Comparison of ENCODE assay signal across 11 mouse cellular contexts in the genomic region with DNA sequence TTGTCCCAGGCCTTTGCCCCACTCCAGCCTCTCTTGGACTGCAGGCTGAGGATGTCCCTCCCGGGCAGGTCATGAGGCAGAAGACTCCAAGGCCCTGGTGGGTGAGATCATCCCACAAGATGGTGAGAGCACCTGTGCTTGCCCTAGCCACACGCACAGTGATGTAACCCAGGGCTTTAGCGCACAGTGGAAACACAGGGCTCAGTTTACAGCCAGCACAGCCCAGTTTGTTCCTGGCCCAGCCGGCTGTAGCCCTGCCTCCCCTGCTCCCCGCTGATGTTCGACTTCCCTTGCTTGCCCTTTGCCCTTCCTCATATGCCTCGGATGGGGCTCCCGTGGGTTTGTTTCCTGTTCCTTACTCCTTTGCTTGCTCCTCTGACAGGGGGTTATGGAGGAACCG. TPM values are rescaled to one million over a fixed set of nuclear protein-coding genes. Genes with fewer than 3 reads are reported as not detected.
A peak's percentile ranks its signal among the peaks of the same experiment; 100 is the strongest.
DNase-seq lines count a peak whose midpoint lies in the region; ATAC-seq and TF ChIP-seq lines count a peak whose summit lies in the region.
"Had no signal": no experiment of that assay in that cellular context is flagged by ENCODE, and none has a peak within 500 bp of the region (broad histone marks: within the 10 kb centered on the region; RNA-seq: fewer than 3 reads in every experiment).

No protein-coding gene starts in this region.

- H3K4me2 ChIP-seq in neural tube, embryonic 15.5 days = no peak overlapping the region
- no peak overlapping the region for H3K4me2 ChIP-seq in liver, embryonic 13.5 days

- peak overlapping the region; percentile 34 for H3K4me3 ChIP-seq in gastrocnemius, adult 2 months
- H3K4me3 ChIP-seq in neural tube, embryonic 15.5 days (replicated peaks) = no peak overlapping the region
- H3K4me3 ChIP-seq in liver, embryonic 13.5 days (replicated peaks) = no peak overlapping the region

- no peaks in the 10 kb centered on the region for H3K36me3 ChIP-seq in neural tube, embryonic 15.5 days
- no peaks in the 10 kb centered on the region for H3K36me3 ChIP-seq in liver, embryonic 13.5 days

- no peak for TF ChIP-seq CTCF in gastrocnemius, adult 2 months (IDR thresholded peaks at IDR 0.05)

- peak overlapping the region; percentile 84 for H3K27ac ChIP-seq in gastrocnemius, adult 2 months
- H3K27ac ChIP-seq in neural tube, embryonic 15.5 days (replicated peaks) = no peak overlapping the region
- peak overlapping the region; percentile 63 for H3K27ac ChIP-seq in liver, embryonic 13.5 days

- intact Hi-C loops in gastrocnemius, adult 2 months (cut with DNase I) = no loop called here

- peak; percentile 87 for DNase-seq in gastrocnemius, adult 2 months
- no peak for DNase-seq in gastrocnemius, postnatal 10 days
- DNase-seq in neural tube, embryonic 10.5 days (ENCODE audit: extremely low spot score, low spot score) = peak; percentile 43
- no peak for DNase-seq in liver, embryonic 13.5 days
- peak; percentile 65 for DNase-seq in thymus, postnatal 4 days
- no peak for DNase-seq in left cerebral cortex, adult 8-10 months (ENCODE audit: low spot score in 2 of 2)
- no peak for DNase-seq in ovary, postnatal 10 days (ENCODE audit: low spot score)
- DNase-seq: B cell, adult 2 months; kidney, postnatal 10 days had no signal

- no peaks in the 10 kb centered on the region for H3K4me1 ChIP-seq in neural tube, embryonic 15.5 days
- peaks cover 16% of the 10 kb centered on the region for H3K4me1 ChIP-seq in liver, embryonic 13.5 days (replicated peaks)

- no peak overlapping the region for H3K9ac ChIP-seq in neural tube, embryonic 15.5 days (replicated peaks)
- H3K9ac ChIP-seq in liver, embryonic 13.5 days = no peak overlapping the region

- no peaks in the 10 kb centered on the region for H3K9me3 ChIP-seq in neural tube, embryonic 15.5 days (replicated peaks)
- H3K9me3 ChIP-seq in liver, embryonic 13.5 days (replicated peaks) = no peaks in the 10 kb centered on the region

- no peak for ATAC-seq in neural tube, embryonic 15.5 days (ENCODE audit: low FRiP score)
- ATAC-seq in liver, embryonic 13.5 days (ENCODE audit: low read depth) = peak; percentile 70

- H3K27me3 ChIP-seq in neural tube, embryonic 15.5 days (replicated peaks) = no peaks in the 10 kb centered on the region
- 0 out of 2 replicates have a peak, but pooled peaks cover 3% of the 10 kb centered on the region for H3K27me3 ChIP-seq in liver, embryonic 13.5 days

- WGBS in neural tube, embryonic 15.5 days = 73% methylated on average over 9 of the region's 9 CpGs
- WGBS in liver, embryonic 13.5 days (ENCODE audit: insufficient replicate concordance) = 22% methylated on average over 9 of the region's 9 CpGs

RNA-seq across cellular contexts. Expression of gene Alpk3, which starts 17.1 kb away (rescaled TPM):
- total RNA-seq in gastrocnemius, adult 2 months (2021) = 100 to 1,000 TPM; 238 to 380 TPM
- total RNA-seq in gastrocnemius, postnatal 10 days (2021) = 100 to 1,000 TPM; 104 to 110 TPM
- polyA plus RNA-seq in neural tube, embryonic 15.5 days (2015; fragmentation: Nextera tagmentation; extraction: Ambion mirVana) = 0.47 and 0.49 TPM in 2 replicates
- 0.15 and 0.16 TPM in 2 replicates for polyA plus RNA-seq in liver, embryonic 13.5 days (2015; fragmentation: Nextera tagmentation; extraction: Ambion mirVana)
- total RNA-seq in left cerebral cortex, adult 8-10 months (2022) = under 1 TPM; 0.48 to 0.95 (median 0.65) TPM

RNA-seq across cellular contexts. Expression of gene Slc28a1, which starts 40.1 kb away (rescaled TPM):
- total RNA-seq in gastrocnemius, adult 2 months (2021) = under 1 TPM; 0.26 to 0.47 TPM
- under 1 TPM; 0.28 to 0.34 TPM for total RNA-seq in gastrocnemius, postnatal 10 days (2021)
- 0.05 and 0.17 TPM in 2 replicates for polyA plus RNA-seq in neural tube, embryonic 15.5 days (2015; fragmentation: Nextera tagmentation; extraction: Ambion mirVana)
- polyA plus RNA-seq in liver, embryonic 13.5 days (2015; fragmentation: Nextera tagmentation; extraction: Ambion mirVana) = 0.54 and 0.75 TPM in 2 replicates
- under 1 TPM in 3 of 4 experiments, not detected in 1; 0.20 to 0.32 (median 0.26) TPM for total RNA-seq in left cerebral cortex, adult 8-10 months (2022)
- total RNA-seq: neutrophil, adult 5-6 weeks had no signal

Comparison
In these comparisons a context has a peak if more than half of its experiments do, and no peak if none do; other contexts are left out.
1. DNase-seq: peak in gastrocnemius, adult 2 months (single experiment), neural tube, embryonic 10.5 days (single experiment) and thymus, postnatal 4 days (single experiment); none in gastrocnemius, postnatal 10 days (single experiment), liver, embryonic 13.5 days (single experiment), left cerebral cortex, adult 8-10 months (0 of 2) and ovary, postnatal 10 days (single experiment).
2. RNA of gene Alpk3, which starts 17.1 kb away (total RNA-seq): 238 to 380 TPM in gastrocnemius, adult 2 months and 104 to 110 TPM in gastrocnemius, postnatal 10 days; 0.48 to 0.95 TPM in left cerebral cortex, adult 8-10 months; every median in the first group is over 10 times any median in the second.